Mouse (Mus musculus): ENCODE data around the gene Ttn. TPM values are rescaled to one million over a fixed set of nuclear protein-coding genes. Genes with fewer than 3 reads are reported as not detected.

Ttn gene
- polyA plus RNA-seq, 1 experiment from 2014 or later: 608 TPM

- Histone ChIP-seq H3K4me1 (ENCODE audit: control insufficient read depth, insufficient read depth, low read length) (peaks cover 8% of the 10 kb centered on the region; the same call in 1 of the 2 replicates), H3K27ac (ENCODE audit: low read depth, low read length) (peak overlapping the region; percentile 97), H3K4me3 (ENCODE audit: low read depth, low read length) (peak overlapping the region; percentile 48), H3K9me3 (replicated peaks; ENCODE audit: control insufficient read depth, low read length) (no peaks in the 10 kb centered on the region), H3K36me3 (ENCODE audit: control insufficient read depth, insufficient read depth, low read length) (peaks cover 7% of the 10 kb centered on the region), H3K4me2 (peak overlapping the region; percentile 51), H3K9ac (ENCODE audit: low read depth, low read length) (peak overlapping the region; percentile 78), H3K27me3 (ENCODE audit: control insufficient read depth, insufficient read depth, low read length) (no peaks in the 10 kb centered on the region)
- whole genome bisulfite sequencing (ENCODE audit: insufficient replicate concordance): 46% methylated on average over 7 of the region's 7 CpGs
- ATAC-seq (replicated peaks; ENCODE audit: insufficient number of reproducible peaks, low FRiP score, low TSS enrichment): peak; percentile 75; the same call in 1 of the 2 replicates
Observed at GRCm38 (mm10) chr2:76807284-76807683, 175.1 kb downstream of the Ttn start.

DNA sequence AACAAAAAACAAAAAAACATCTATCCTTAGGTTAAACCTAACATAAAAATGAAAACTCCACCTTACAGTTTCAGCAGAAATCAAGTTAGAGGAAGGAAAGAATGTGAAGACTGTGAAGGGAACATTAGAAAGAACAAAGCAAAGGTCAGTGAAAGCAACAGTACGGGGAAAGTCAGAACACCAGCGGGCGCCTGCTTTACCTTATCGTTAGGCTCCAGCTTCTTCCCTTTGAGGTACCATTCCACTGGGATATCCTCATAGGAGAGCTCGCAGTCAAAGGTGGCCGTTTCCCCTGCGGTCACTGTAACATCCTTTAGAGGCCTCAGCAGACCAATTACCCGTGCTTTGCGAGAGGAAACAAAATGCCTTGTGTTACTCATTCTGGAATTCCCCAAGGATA is 175.5 kb downstream of the Ttn start:
- Histone ChIP-seq H3K36me3 (ENCODE audit: control insufficient read depth, insufficient read depth, low read length) (peaks cover 10% of the 10 kb centered on the region), H3K9ac (ENCODE audit: low read depth, low read length) (peak overlapping the region; percentile 78), H3K27ac (ENCODE audit: low read depth, low read length) (peak overlapping the region; percentile 97)

GRCm38 (mm10) chr2:76806376-76806775 is 176.0 kb downstream of the Ttn start:
- H3K27me3 ChIP-seq (ENCODE audit: control insufficient read depth, insufficient read depth, low read length): no peaks in the 10 kb centered on the region
- peaks cover 8% of the 10 kb centered on the region for H3K36me3 ChIP-seq (ENCODE audit: control insufficient read depth, insufficient read depth, low read length)
- WGBS (ENCODE audit: insufficient replicate concordance): 30% methylated on average over 4 of the region's 4 CpGs
- no peaks in the 10 kb centered on the region for H3K9me3 ChIP-seq (replicated peaks; ENCODE audit: control insufficient read depth, low read length)
- H3K4me1 ChIP-seq (ENCODE audit: control insufficient read depth, insufficient read depth, low read length): peaks cover 8% of the 10 kb centered on the region; the same call in 1 of the 2 replicates
- H3K4me3 ChIP-seq (ENCODE audit: low read depth, low read length): peak overlapping the region; percentile 48
- ATAC-seq (replicated peaks; ENCODE audit: insufficient number of reproducible peaks, low FRiP score, low TSS enrichment): peak; percentile 51; the same call in 1 of the 2 replicates
- peak overlapping the region; percentile 51 for H3K4me2 ChIP-seq
- H3K27ac ChIP-seq (ENCODE audit: low read depth, low read length): peak overlapping the region; percentile 97
- H3K9ac ChIP-seq (ENCODE audit: low read depth, low read length): peak overlapping the region; percentile 78

More for the DNA sequence above, 175.5 kb downstream of the Ttn start:
- ATAC-seq (replicated peaks; ENCODE audit: insufficient number of reproducible peaks, low FRiP score, low TSS enrichment): no peak
- Histone ChIP-seq H3K27me3 (ENCODE audit: control insufficient read depth, insufficient read depth, low read length) (no peaks in the 10 kb centered on the region), H3K4me2 (peak overlapping the region; percentile 51), H3K4me3 (ENCODE audit: low read depth, low read length) (peak overlapping the region; percentile 48), H3K9me3 (replicated peaks; ENCODE audit: control insufficient read depth, low read length) (no peaks in the 10 kb centered on the region), H3K4me1 (ENCODE audit: control insufficient read depth, insufficient read depth, low read length) (peaks cover 8% of the 10 kb centered on the region; the same call in 1 of the 2 replicates)
- WGBS (ENCODE audit: insufficient replicate concordance): 39% methylated on average over 9 of the region's 9 CpGs

DNA sequence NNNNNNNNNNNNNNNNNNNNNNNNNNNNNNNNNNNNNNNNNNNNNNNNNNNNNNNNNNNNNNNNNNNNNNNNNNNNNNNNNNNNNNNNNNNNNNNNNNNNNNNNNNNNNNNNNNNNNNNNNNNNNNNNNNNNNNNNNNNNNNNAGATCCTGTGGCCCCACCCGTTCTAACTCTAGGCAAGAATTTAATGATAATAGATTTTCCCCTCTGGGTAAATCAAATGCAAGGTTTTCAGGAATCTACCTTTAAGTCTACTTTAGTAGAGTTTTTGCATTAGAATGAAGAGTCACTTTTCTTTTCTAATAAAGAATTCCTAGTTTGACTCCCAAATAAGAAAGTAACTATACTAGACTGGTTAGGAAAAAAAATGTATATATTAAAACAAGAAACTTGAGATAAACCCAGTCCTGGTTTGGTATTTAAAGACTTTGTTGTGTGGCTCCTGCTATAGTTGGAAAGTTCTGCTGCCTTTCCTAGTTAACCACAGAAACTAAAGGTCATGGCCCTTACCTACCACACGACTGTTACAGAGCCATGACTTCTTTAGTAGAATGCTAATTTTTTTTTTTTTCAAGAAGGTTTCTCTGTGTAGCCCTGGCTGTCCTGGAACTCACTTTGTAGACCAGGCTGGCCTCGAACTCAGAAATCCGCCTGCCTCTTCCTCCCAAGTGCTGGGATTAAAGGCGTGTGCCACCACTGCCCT is 177.0 kb downstream of the Ttn start:
- ATAC-seq (replicated peaks; ENCODE audit: insufficient number of reproducible peaks, low FRiP score, low TSS enrichment): no peak
- Histone ChIP-seq H3K9ac (ENCODE audit: low read depth, low read length) (peak overlapping the region; percentile 78; the same call in 1 of the 2 replicates), H3K9me3 (replicated peaks; ENCODE audit: control insufficient read depth, low read length) (no peaks in the 10 kb centered on the region), H3K4me1 (ENCODE audit: control insufficient read depth, insufficient read depth, low read length) (peaks cover 7% of the 10 kb centered on the region; the same call in 1 of the 2 replicates), H3K4me2 (peak overlapping the region; percentile 42), H3K36me3 (ENCODE audit: control insufficient read depth, insufficient read depth, low read length) (peaks cover 6% of the 10 kb centered on the region), H3K27me3 (ENCODE audit: control insufficient read depth, insufficient read depth, low read length) (no peaks in the 10 kb centered on the region), H3K27ac (ENCODE audit: low read depth, low read length) (peak overlapping the region; percentile 97), H3K4me3 (ENCODE audit: low read depth, low read length) (peak overlapping the region; percentile 48)
- 45% methylated on average over 5 of the region's 5 CpGs for WGBS (ENCODE audit: insufficient replicate concordance)

DNA sequence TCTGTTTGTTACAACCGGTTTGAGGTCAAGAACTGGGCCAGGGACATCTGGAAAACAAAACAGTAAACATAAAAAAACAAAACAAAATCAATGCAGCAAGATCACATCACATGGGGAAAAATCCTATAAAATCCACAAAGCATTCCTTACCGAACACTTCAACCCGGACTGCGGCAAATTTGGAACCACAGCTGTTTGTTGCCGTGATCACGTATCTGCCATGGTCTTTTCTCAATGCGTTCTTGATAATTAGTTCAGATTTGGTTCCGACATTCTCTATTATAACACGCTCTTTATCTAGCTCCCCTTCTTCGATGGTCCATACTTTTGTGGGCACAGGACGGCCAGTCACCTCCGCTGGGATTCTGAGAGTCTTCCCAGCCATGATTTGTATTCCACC is 198.2 kb downstream of the Ttn start:
- Histone ChIP-seq H3K27ac (ENCODE audit: low read depth, low read length) (no peak overlapping the region), H3K9me3 (replicated peaks; ENCODE audit: control insufficient read depth, low read length) (no peaks in the 10 kb centered on the region), H3K4me1 (ENCODE audit: control insufficient read depth, insufficient read depth, low read length) (no peaks in the 10 kb centered on the region), H3K36me3 (ENCODE audit: control insufficient read depth, insufficient read depth, low read length) (peaks cover 9% of the 10 kb centered on the region), H3K27me3 (ENCODE audit: control insufficient read depth, insufficient read depth, low read length) (no peaks in the 10 kb centered on the region), H3K4me3 (ENCODE audit: low read depth, low read length) (no peak overlapping the region), H3K4me2 (no peak overlapping the region), H3K9ac (ENCODE audit: low read depth, low read length) (no peak overlapping the region)
- WGBS (ENCODE audit: insufficient replicate concordance): 89% methylated on average over 12 of the region's 12 CpGs
- ATAC-seq (replicated peaks; ENCODE audit: insufficient number of reproducible peaks, low FRiP score, low TSS enrichment): no peak

GRCm38 (mm10) chr2:76780792-76781191 is 201.6 kb downstream of the Ttn start:
- no peak overlapping the region for H3K9ac ChIP-seq (ENCODE audit: low read depth, low read length)
- ATAC-seq (replicated peaks; ENCODE audit: insufficient number of reproducible peaks, low FRiP score, low TSS enrichment): no peak
- no peaks in the 10 kb centered on the region for H3K4me1 ChIP-seq (ENCODE audit: control insufficient read depth, insufficient read depth, low read length)
- H3K4me3 ChIP-seq (ENCODE audit: low read depth, low read length): no peak overlapping the region
- no peaks in the 10 kb centered on the region for H3K27me3 ChIP-seq (ENCODE audit: control insufficient read depth, insufficient read depth, low read length)
- peaks cover 11% of the 10 kb centered on the region for H3K36me3 ChIP-seq (ENCODE audit: control insufficient read depth, insufficient read depth, low read length)
- H3K4me2 ChIP-seq: no peak overlapping the region
- H3K27ac ChIP-seq (ENCODE audit: low read depth, low read length): no peak overlapping the region
- H3K9me3 ChIP-seq (replicated peaks; ENCODE audit: control insufficient read depth, low read length): no peaks in the 10 kb centered on the region
- 87% methylated on average over 13 of the region's 13 CpGs for WGBS (ENCODE audit: insufficient replicate concordance)

DNA sequence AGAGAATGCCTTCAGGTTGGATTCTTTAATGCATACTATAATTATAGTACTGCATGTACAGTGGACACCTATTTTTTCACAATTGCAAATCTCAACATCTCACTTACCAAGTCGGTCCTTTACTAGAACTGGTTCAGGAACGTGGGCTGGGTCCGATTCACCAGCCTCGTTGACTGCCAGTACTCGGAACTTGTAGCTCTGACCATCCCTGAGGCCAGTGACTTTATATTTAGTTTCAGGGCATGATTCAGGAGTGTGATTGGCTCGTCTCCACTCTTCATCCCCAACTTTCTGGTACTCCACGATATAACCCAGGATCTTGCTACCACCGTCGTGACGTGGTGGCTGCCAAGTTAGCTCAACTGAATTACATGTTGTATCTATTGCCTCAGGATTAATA is 212.5 kb downstream of the Ttn start:
- WGBS (ENCODE audit: insufficient replicate concordance): 92% methylated on average over 10 of the region's 10 CpGs
- H3K9ac ChIP-seq (ENCODE audit: low read depth, low read length): no peak overlapping the region
- ATAC-seq (replicated peaks; ENCODE audit: insufficient number of reproducible peaks, low FRiP score, low TSS enrichment): no peak
- no peaks in the 10 kb centered on the region for H3K9me3 ChIP-seq (replicated peaks; ENCODE audit: control insufficient read depth, low read length)
- peaks cover 25% of the 10 kb centered on the region for H3K36me3 ChIP-seq (ENCODE audit: control insufficient read depth, insufficient read depth, low read length)
- H3K4me3 ChIP-seq (ENCODE audit: low read depth, low read length): no peak overlapping the region
- H3K27ac ChIP-seq (ENCODE audit: low read depth, low read length): no peak overlapping the region
- H3K4me2 ChIP-seq: no peak overlapping the region
- H3K4me1 ChIP-seq (ENCODE audit: control insufficient read depth, insufficient read depth, low read length): no peaks in the 10 kb centered on the region
- no peaks in the 10 kb centered on the region for H3K27me3 ChIP-seq (ENCODE audit: control insufficient read depth, insufficient read depth, low read length)

- no peak; the same call in 1 of the 2 replicates for ATAC-seq (replicated peaks; ENCODE audit: insufficient number of reproducible peaks, low FRiP score, low TSS enrichment)
- 93% methylated on average over 12 of the region's 12 CpGs for WGBS (ENCODE audit: insufficient replicate concordance)
- Histone ChIP-seq H3K4me2 (no peak overlapping the region), H3K9ac (ENCODE audit: low read depth, low read length) (no peak overlapping the region), H3K36me3 (ENCODE audit: control insufficient read depth, insufficient read depth, low read length) (peaks cover 29% of the 10 kb centered on the region), H3K27me3 (ENCODE audit: control insufficient read depth, insufficient read depth, low read length) (no peaks in the 10 kb centered on the region), H3K4me3 (ENCODE audit: low read depth, low read length) (no peak overlapping the region), H3K4me1 (ENCODE audit: control insufficient read depth, insufficient read depth, low read length) (no peaks in the 10 kb centered on the region), H3K27ac (ENCODE audit: low read depth, low read length) (no peak overlapping the region), H3K9me3 (replicated peaks; ENCODE audit: control insufficient read depth, low read length) (no peaks in the 10 kb centered on the region)
Observed at GRCm38 (mm10) chr2:76767231-76767630, 215.1 kb downstream of the Ttn start.

DNA sequence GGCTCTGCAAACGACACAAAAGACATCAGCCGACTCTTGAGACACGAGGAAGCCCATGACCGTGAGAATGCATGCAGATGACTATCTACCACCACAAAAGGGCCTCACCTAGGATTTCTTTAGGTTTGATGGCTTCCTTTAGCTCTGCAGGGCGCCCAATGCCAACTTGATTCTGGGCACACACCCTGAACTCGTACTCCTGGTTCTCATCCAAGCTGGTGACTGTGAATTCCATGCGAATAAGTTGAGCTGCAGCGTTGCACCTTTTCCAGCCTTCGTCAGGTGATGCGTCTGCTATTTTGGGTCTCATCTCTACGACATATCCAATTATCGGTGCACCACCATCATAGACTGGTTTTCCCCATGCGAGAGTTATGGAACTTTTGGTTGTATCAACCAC is 217.8 kb downstream of the Ttn start:
- Histone ChIP-seq H3K36me3 (ENCODE audit: control insufficient read depth, insufficient read depth, low read length) (peaks cover 26% of the 10 kb centered on the region), H3K4me2 (no peak overlapping the region), H3K27ac (ENCODE audit: low read depth, low read length) (no peak overlapping the region), H3K27me3 (ENCODE audit: control insufficient read depth, insufficient read depth, low read length) (no peaks in the 10 kb centered on the region), H3K4me1 (ENCODE audit: control insufficient read depth, insufficient read depth, low read length) (no peaks in the 10 kb centered on the region), H3K9ac (ENCODE audit: low read depth, low read length) (no peak overlapping the region), H3K4me3 (ENCODE audit: low read depth, low read length) (no peak overlapping the region), H3K9me3 (replicated peaks; ENCODE audit: control insufficient read depth, low read length) (no peaks in the 10 kb centered on the region)
- no peak for ATAC-seq (replicated peaks; ENCODE audit: insufficient number of reproducible peaks, low FRiP score, low TSS enrichment)
- WGBS (ENCODE audit: insufficient replicate concordance): 82% methylated on average over 13 of the region's 13 CpGs

All from heart, embryonic 11.5 days (tissue).